Mouse (Mus musculus) embryo, embryonic 9.5 days (tissue): Measurements from ENCODE around the gene Lmbrd1.
"Not testable (repeated sequence)": the region's sequence is repeated elsewhere in the genome, so short reads cannot be mapped to it uniquely, and the experiment has no call there.

Experiments
- DNase-seq: peaks from one replicate; pipeline ENCODE4 v3.0.0-alpha.2; 2017; ENCODE audit errors: extremely low spot score

The Lmbrd1 gene

GRCm38 (mm10) chr1:24678205-24678917 is at the start of gene Lmbrd1:
Gene Lmbrd1, plus strand, starts transcription at chr1:24678630.
- DNase-seq = peak; percentile 94

DNA sequence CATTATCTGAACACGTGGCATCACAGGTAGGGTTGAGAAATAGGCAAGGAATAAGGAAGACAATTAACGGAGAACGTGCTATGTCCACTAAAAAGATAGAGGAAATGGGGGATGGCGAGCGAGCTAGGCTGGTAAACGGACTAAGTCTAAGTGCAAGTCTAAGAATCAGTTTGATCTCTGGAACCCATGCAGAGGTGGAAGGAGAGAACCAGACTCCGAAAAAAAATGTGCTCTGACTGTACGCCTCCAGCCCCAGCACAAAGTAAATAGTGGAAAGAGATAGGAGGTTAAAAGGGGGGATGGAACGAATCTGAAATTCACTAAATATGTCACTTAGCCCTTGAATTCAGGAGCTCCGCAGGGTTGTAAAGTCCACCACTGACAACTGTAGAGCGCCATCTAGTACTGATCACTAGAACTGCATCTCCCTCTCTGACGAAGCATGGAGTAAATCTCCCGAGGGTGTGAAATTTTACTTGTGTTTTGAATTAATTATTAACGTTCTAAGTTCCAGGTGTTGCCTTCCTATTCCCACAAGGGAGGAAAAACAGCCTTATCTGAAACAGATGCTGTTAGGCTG is 44.8 kb upstream of the Lmbrd1 start:
- DNase-seq = peak; percentile 35

GRCm38 (mm10) chr1:24650100-24650499 is 28.3 kb upstream of the Lmbrd1 start:
- DNase-seq = no peak

DNA sequence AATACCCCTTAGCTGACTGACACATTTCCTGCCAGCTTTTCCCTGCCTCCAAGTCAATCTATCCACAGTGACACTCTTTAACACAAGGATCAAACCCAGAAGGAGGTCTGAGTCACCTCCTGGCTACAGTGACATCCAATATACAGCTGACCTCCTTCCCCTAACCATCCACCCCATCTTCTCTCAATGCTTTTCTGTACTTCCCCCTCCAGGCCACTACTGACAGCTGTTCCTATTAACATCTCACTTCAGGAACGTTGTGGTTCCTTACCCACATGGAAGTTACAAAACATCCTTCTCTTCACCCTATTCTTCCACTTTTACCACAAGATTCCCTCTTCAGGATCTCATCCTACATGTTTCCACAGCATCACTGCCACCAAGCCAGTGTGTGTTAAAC is 18.5 kb upstream of the Lmbrd1 start:
- DNase-seq = no peak

DNA sequence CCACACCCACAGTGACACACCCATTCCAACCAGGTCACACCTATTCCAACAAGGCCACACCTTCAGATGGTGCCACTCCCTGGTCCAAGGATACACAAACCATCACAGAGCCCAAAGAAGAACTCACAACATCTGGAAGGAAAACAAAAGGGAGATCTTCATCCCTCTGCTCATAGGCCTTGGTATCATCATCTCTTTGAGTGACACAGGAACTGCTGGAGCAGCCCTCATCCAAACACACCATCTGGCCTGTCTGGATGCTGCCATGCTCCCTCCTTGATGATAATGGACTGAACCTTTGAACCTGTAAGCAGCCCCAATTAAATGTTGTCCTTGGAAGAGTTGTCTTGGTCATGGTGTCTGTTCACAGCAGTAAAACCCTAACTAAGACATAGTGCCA is 17.8 kb upstream of the Lmbrd1 start:
- DNase-seq = not testable (repeated sequence)

DNA sequence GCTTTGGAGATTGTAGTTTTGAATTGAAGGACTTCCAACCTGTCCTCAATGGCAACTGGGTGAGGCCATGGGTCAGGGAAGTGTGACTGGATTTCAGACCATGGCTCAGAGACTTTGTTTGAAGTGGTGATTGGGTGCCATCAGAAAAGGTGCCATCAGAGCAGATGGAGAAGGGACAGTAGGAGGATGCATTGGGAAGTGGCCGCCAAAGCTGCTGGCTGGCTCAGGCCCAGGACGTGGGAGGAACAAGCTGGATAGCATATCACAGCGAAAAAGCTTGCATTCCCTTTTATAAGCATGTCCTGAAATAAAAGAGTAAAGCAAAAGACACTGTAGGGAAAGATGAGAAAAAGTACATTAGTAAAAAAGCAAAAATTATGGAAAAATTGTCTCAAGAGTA is 16.9 kb upstream of the Lmbrd1 start:
- DNase-seq = no peak

DNA sequence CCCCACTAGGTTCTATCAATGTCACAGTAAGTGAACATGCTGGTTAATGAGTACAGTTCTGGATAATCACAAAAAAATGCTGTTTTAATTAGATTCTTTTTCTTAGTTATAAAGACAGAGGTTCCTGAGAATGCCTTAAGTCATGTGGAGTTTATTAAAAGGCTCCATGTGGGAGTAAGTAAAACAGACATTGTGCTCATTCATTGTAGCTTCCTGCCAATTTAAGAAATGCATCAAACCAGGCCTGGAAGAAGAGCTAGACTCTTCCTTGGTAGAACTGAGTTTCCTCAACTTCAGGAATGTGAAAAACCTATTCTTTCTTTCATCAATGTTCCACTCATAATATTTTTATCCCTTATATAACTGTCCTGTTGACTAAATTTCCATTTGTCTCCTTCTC is 14.3 kb upstream of the Lmbrd1 start:
- no peak for DNase-seq

DNA sequence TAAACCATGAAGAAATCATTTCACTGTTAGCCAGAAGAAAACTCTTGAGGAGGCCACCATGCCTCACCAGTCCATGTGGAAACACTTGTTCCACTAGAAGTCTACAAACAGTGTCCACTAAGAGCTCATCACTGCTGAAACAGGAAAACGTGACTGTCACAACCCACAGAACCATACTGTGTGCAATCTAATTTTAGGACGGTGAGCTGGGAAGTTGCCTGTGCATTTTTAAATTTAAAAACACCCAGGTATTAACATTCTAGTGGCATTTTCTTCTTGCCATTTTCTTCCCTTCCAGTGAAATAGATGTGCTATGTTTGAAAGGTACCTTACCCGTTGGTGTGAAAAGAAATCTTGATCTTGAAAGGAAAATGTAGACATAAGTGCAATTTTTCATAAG is 5.2 kb upstream of the Lmbrd1 start:
- no peak for DNase-seq

DNA sequence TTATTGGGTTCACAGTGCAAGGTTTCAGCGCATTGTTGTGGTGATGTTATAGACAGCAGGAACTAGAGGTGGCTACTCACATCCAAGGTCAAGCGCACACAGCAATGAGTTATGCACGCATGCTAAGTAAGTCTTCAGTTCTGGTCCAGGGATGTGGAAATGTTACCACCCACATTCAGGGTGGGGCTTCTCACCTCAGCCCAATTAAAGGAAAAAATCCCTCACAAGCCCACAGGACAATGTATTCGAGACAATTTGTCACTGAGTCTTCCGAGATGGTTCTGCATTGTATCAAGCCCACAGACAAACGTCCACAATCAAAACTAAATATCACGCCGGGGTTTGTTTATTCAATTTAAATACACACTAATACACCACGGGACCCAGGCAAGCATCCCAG is 724 bp upstream of the Lmbrd1 start:
- no peak for DNase-seq

DNA sequence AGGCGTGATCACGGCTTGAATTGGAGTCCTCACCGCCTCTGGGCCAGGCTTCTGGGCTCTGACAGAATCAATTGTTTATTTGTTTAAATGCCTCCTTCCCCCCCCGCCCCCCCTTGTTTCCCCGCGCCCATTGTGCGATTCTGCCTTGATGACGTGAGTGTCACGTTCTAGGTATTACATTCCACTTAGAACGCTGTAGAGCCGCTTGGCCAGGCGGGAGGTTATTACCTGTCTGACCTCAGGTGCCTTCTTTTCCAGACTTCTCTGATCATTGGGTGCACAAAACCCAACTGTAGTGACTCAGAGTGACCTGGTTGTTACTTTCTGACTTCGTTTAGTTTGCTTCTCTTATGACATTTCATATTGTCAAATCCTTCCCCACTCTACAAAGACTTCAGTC is 641 bp downstream of the Lmbrd1 start:
- no peak for DNase-seq

GRCm38 (mm10) chr1:24680991-24681390 is 2.6 kb downstream of the Lmbrd1 start:
- no peak for DNase-seq

DNA sequence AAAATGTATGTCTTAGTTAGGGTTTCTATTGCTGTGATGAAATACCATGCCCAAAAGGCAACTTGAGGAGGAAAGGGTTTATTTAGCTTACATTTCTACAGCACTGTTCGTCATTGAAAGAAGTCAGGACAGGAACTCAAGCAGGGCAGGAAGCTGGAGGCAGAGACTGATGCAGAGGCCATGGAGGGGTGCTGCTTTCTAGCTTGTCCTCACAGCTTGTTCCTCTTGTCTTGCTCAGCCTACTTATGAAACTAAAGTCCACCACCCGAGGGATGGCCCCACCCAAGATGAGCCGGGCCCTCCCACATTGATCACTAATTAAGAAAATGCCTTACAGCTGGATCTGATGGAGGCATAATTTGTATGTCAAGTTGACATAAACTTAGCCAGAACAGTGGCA is 3.5 kb downstream of the Lmbrd1 start:
- DNase-seq = no peak

DNA sequence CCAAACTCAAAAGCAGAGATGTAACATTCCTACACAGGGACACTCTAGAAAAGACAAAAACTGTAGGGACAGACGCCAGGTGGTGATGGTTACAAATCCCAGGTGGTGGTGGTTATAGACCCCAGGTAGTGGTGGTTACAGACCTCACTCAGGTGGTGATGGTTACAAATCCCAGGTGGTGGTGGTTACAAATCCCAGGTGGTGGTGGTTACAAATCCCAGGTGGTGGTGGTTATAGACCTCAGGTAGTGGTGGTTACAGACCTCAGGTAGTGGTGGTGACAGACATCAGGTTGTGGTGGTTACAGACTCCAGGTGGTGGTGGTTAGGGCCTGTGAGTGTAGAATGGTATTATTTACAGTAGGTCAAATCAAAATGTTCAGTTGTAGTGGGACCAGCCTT is 5.5 kb downstream of the Lmbrd1 start:
- peak; percentile 45 for DNase-seq

- no peak for DNase-seq
Observed at GRCm38 (mm10) chr1:24685606-24686005, 7.2 kb downstream of the Lmbrd1 start.

- DNase-seq = no peak
Observed at GRCm38 (mm10) chr1:24686235-24687021, 8.0 kb downstream of the Lmbrd1 start.

DNA sequence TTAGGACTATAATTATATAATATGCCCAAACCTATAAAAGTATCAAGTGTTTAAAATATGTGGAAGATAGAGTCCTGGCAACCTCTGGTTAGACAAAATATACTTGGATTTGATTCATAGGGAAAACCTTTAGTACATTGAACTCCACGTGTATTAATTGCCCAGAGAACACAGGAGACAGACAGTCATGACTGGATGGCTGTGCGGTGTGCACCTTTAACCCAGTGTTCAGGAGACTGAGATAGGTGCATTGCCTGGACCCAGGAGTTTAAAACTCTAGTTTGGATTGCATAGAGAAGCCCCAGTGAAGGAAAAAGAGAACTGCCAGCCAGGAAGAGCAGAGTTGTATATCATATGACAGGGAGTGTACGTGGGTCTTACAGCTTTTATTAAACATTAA is 19.2 kb downstream of the Lmbrd1 start:
- DNase-seq = no peak

- DNase-seq = no peak
Observed at GRCm38 (mm10) chr1:24698146-24698880, 19.9 kb downstream of the Lmbrd1 start.

DNA sequence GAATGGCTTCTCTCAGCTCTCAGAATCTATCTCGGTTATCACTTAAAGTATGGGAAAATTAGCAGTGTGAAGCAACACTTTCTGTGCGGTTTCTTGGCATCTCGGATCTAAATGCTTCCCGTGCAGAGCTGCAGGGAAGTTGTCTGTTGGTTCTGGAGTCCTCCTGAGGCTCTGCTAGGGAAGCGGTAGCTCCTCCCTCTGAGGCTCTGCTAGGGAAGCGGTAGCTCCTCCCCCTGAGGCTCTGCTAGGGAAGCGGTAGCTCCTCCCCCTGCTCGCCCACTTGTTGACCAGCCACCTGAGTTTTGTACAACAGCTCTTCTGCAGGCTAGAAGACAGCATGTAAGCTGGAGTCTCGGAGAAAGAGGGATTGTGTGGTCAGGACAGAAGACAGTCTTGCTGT is 20.9 kb downstream of the Lmbrd1 start:
- peak; percentile 30 for DNase-seq

- no peak for DNase-seq
Observed at GRCm38 (mm10) chr1:24700241-24700640, 21.8 kb downstream of the Lmbrd1 start.

- no peak for DNase-seq
Observed at GRCm38 (mm10) chr1:24703821-24704220, 25.4 kb downstream of the Lmbrd1 start.

GRCm38 (mm10) chr1:24716301-24716700 is 37.9 kb downstream of the Lmbrd1 start:
- no peak for DNase-seq

DNA sequence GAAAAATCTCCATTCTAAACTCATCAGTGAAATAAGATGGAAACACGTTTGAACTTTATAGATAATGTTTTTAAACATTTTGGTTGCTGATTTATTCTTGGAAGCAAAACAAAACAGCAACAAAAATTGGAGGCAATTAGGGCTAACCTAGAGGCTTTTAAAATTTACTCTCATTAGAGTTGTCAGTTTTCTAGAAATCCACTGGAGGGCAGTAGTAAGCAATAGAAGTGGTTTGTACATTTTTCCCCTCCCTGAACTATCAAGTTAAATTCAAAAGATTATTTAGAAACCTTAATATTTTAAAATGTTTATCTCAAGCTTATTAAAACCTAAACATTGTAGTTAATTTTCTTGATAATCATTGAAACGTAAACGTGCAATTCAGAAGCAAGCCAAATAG is 41.2 kb downstream of the Lmbrd1 start:
- DNase-seq = no peak
